Mouse (Mus musculus): ENCODE measurements around the gene Iqgap3. TPM values are rescaled to one million over a fixed set of nuclear protein-coding genes. Genes with fewer than 3 reads are reported as not detected.

Gene Iqgap3
- polyA plus RNA-seq, 1 experiment from 2014 or later = 31.2 TPM

- WGBS = 19% methylated on average over 22 of the region's 23 CpGs
- peak overlapping the region; percentile 24; the same call in 1 of the 2 replicates for H3K27ac ChIP-seq (ENCODE audit: low read depth)
Measured at GRCm38 (mm10) chr3:88157771-88158597, 76.2 kb downstream of the Iqgap3 start.

GRCm38 (mm10) chr3:88158991-88159390, 77.2 kb downstream of the Iqgap3 start:
- ATAC-seq (ENCODE audit: insufficient read depth) (no peak), DNase-seq (no peak)
- H3K36me3 ChIP-seq (ENCODE audit: insufficient read depth) = peaks cover 91% of the 10 kb centered on the region
- no peak overlapping the region for H3K9ac ChIP-seq
- 83% methylated on average over 6 of the region's 6 CpGs for WGBS
- H3K4me1 ChIP-seq (ENCODE audit: insufficient read depth) = no peaks in the 10 kb centered on the region
- H3K9me3 ChIP-seq (ENCODE audit: low read depth, low read length) = no peaks in the 10 kb centered on the region
- no peak overlapping the region for H3K4me3 ChIP-seq (ENCODE audit: low read depth, low read length)
- H3K27me3 ChIP-seq (ENCODE audit: insufficient read depth, low read length) = no peaks in the 10 kb centered on the region
- no peak overlapping the region for H3K27ac ChIP-seq (ENCODE audit: low read depth)
- TF ChIP-seq CTCF (IDR thresholded peaks at IDR 0.05; ENCODE audit: low read depth) = no peak
- H3K4me2 ChIP-seq = no peak overlapping the region

More at GRCm38 (mm10) chr3:88157771-88158597, 76.2 kb downstream of the Iqgap3 start:
- peak; percentile 79 for TF ChIP-seq CTCF (IDR thresholded peaks at IDR 0.05; ENCODE audit: low read depth)
- Histone ChIP-seq H3K4me1 (ENCODE audit: insufficient read depth) (no peaks in the 10 kb centered on the region), H3K4me2 (no peak overlapping the region), H3K36me3 (ENCODE audit: insufficient read depth) (peaks cover 83% of the 10 kb centered on the region), H3K9ac (no peak overlapping the region), H3K9me3 (ENCODE audit: low read depth, low read length) (no peaks in the 10 kb centered on the region), H3K27me3 (ENCODE audit: insufficient read depth, low read length) (no peaks in the 10 kb centered on the region), H3K4me3 (ENCODE audit: low read depth, low read length) (no peak overlapping the region)
- DNase-seq (peak; percentile 83), ATAC-seq (ENCODE audit: insufficient read depth) (peak; percentile 79)

- peaks cover 95% of the 10 kb centered on the region for H3K36me3 ChIP-seq (ENCODE audit: insufficient read depth)
- H3K27me3 ChIP-seq (ENCODE audit: insufficient read depth, low read length) = no peaks in the 10 kb centered on the region
- H3K4me3 ChIP-seq (ENCODE audit: low read depth, low read length) = no peak overlapping the region
- ATAC-seq (ENCODE audit: insufficient read depth) (no peak), DNase-seq (no peak)
- no peaks in the 10 kb centered on the region for H3K4me1 ChIP-seq (ENCODE audit: insufficient read depth)
- no peak overlapping the region for H3K4me2 ChIP-seq
- H3K27ac ChIP-seq (ENCODE audit: low read depth) = no peak overlapping the region
- TF ChIP-seq CTCF (IDR thresholded peaks at IDR 0.05; ENCODE audit: low read depth) = no peak
- H3K9me3 ChIP-seq (ENCODE audit: low read depth, low read length) = no peaks in the 10 kb centered on the region
- H3K9ac ChIP-seq = no peak overlapping the region
- WGBS = 70% methylated on average over 6 of the region's 6 CpGs
Measured at GRCm38 (mm10) chr3:88160856-88161255, 79.1 kb downstream of the Iqgap3 start.

- no peak overlapping the region for H3K27ac ChIP-seq (ENCODE audit: low read depth)
- no peak for DNase-seq
- 75% methylated on average over 8 of the region's 8 CpGs for WGBS
- no peaks in the 10 kb centered on the region for H3K27me3 ChIP-seq (ENCODE audit: insufficient read depth, low read length)
- no peak for TF ChIP-seq CTCF (IDR thresholded peaks at IDR 0.05; ENCODE audit: low read depth)
- no peak overlapping the region for H3K9ac ChIP-seq
- peaks cover 95% of the 10 kb centered on the region for H3K36me3 ChIP-seq (ENCODE audit: insufficient read depth)
- no peak overlapping the region for H3K4me3 ChIP-seq (ENCODE audit: low read depth, low read length)
- no peaks in the 10 kb centered on the region for H3K4me1 ChIP-seq (ENCODE audit: insufficient read depth)
- H3K9me3 ChIP-seq (ENCODE audit: low read depth, low read length) = no peaks in the 10 kb centered on the region
- H3K4me2 ChIP-seq = no peak overlapping the region
- no peak for ATAC-seq (ENCODE audit: insufficient read depth)
Measured at GRCm38 (mm10) chr3:88162259-88162658, 80.5 kb downstream of the Iqgap3 start.

- Histone ChIP-seq H3K4me3 (ENCODE audit: low read depth, low read length) (no peak overlapping the region), H3K27ac (ENCODE audit: low read depth) (no peak overlapping the region), H3K9ac (no peak overlapping the region), H3K9me3 (ENCODE audit: low read depth, low read length) (no peaks in the 10 kb centered on the region), H3K36me3 (ENCODE audit: insufficient read depth) (peaks cover 96% of the 10 kb centered on the region), H3K27me3 (ENCODE audit: insufficient read depth, low read length) (no peaks in the 10 kb centered on the region), H3K4me2 (no peak overlapping the region), H3K4me1 (ENCODE audit: insufficient read depth) (no peaks in the 10 kb centered on the region)
- ATAC-seq (ENCODE audit: insufficient read depth) (no peak), DNase-seq (no peak)
- 75% methylated on average over 4 of the region's 4 CpGs for WGBS
- TF ChIP-seq CTCF (IDR thresholded peaks at IDR 0.05; ENCODE audit: low read depth) = no peak
Measured at GRCm38 (mm10) chr3:88162811-88163210, 81.0 kb downstream of the Iqgap3 start.

DNA sequence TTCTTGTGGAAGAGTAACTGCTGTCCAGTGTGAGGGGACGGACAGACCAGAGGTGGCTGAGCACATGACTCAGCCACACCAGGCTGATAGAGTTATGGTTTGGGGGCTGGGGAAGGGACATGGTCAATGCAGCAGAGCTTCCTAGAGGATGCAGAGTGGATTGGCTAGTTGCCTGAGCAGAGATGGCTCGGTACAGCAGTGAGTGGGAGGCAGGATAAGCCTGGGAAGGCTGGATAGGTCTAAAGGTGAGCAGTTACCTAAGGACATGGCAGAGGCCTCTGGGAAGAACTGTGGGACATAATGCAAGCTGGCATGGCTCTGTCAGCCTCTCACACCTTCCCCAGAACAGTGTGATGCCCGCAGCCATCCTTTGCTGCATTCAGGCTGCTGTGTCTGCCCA, 82.1 kb downstream of the Iqgap3 start:
- WGBS = 85% methylated on average over 3 of the region's 3 CpGs
- Histone ChIP-seq H3K9ac (no peak overlapping the region), H3K27me3 (ENCODE audit: insufficient read depth, low read length) (no peaks in the 10 kb centered on the region), H3K9me3 (ENCODE audit: low read depth, low read length) (no peaks in the 10 kb centered on the region), H3K27ac (ENCODE audit: low read depth) (no peak overlapping the region), H3K4me2 (no peak overlapping the region), H3K36me3 (ENCODE audit: insufficient read depth) (peaks cover 96% of the 10 kb centered on the region), H3K4me1 (ENCODE audit: insufficient read depth) (no peaks in the 10 kb centered on the region), H3K4me3 (ENCODE audit: low read depth, low read length) (no peak overlapping the region)
- TF ChIP-seq CTCF (IDR thresholded peaks at IDR 0.05; ENCODE audit: low read depth) = no peak
- ATAC-seq (ENCODE audit: insufficient read depth) = no peak
- DNase-seq = no peak

DNA sequence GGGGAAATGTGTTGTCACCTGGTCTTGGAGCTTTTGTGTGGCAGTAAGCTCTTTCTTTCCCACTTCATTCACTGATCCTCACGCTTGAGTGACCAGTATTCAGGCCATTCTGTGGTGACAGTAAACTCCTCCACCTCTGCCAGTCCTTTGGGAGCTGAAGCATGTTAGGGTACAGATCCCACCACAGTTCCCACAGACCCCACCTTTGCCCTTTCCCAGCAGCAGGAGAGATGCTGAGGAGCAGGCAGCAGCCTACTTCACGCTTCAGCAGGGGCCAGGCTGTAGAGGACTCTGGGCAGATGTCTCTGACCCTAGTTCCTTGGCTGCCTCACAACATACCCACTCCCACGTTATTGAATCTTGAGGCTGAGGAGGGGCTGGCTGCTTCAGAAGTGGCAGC, 82.5 kb downstream of the Iqgap3 start:
- H3K9me3 ChIP-seq (ENCODE audit: low read depth, low read length) = no peaks in the 10 kb centered on the region
- no peaks in the 10 kb centered on the region for H3K27me3 ChIP-seq (ENCODE audit: insufficient read depth, low read length)
- H3K4me3 ChIP-seq (ENCODE audit: low read depth, low read length) = no peak overlapping the region
- no peaks in the 10 kb centered on the region for H3K4me1 ChIP-seq (ENCODE audit: insufficient read depth)
- 76% methylated on average over 3 of the region's 3 CpGs for WGBS
- DNase-seq (no peak), ATAC-seq (ENCODE audit: insufficient read depth) (no peak)
- peaks cover 96% of the 10 kb centered on the region for H3K36me3 ChIP-seq (ENCODE audit: insufficient read depth)
- H3K9ac ChIP-seq = no peak overlapping the region
- H3K27ac ChIP-seq (ENCODE audit: low read depth) = no peak overlapping the region
- no peak overlapping the region for H3K4me2 ChIP-seq
- TF ChIP-seq CTCF (IDR thresholded peaks at IDR 0.05; ENCODE audit: low read depth) = no peak

Measured in lung, embryonic 14.5 days (tissue).